Mouse (Mus musculus) kidney, postnatal 0 days (tissue): ENCODE data around the gene Cldn3. TPM values are rescaled to one million over a fixed set of nuclear protein-coding genes. Genes with fewer than 3 reads are reported as not detected.
"Not testable (repeated sequence)": the region's sequence is repeated elsewhere in the genome, so short reads cannot be mapped to it uniquely, and the experiment has no call there.

Source experiments
- ATAC-seq: fragments of 200-750 bp; cut with Nextera tagmentation; replicated peaks from 2 replicates; pipeline ENCODE4 v1.8.0; 2017; ENCODE audit warnings: low read depth, moderate number of reproducible peaks, moderate TSS enrichment, moderate library complexity; ENCODE audit not compliant: low FRiP score
- DNase-seq: peaks from one replicate; pipeline ENCODE4 v3.0.0-alpha.2; 2016; ENCODE audit warnings: low spot score
- H3K27ac ChIP-seq: fragments of 300-500 bp; sonication (generic); 2 replicates; pipeline ENCODE4 v1.5.1; 2014; ENCODE audit warnings: mild to moderate bottlenecking
- H3K27me3 ChIP-seq: fragments of 300-500 bp; sonication (generic); 2 replicates; pipeline ENCODE4 v1.6.1; 2014; ENCODE audit warnings: low read length, mixed read lengths; ENCODE audit not compliant: insufficient read depth
- H3K36me3 ChIP-seq: fragments of 300-500 bp; sonication (generic); 2 replicates; pipeline ENCODE4 v1.6.1; 2014; ENCODE audit warnings: low read length, mixed read lengths; ENCODE audit not compliant: insufficient read depth
- H3K4me1 ChIP-seq: fragments of 300-500 bp; sonication (generic); replicated peaks from 2 replicates; pipeline ENCODE4 v1.6.1; 2014; ENCODE audit warnings: antibody characterized with exemption, low read length, mixed read lengths; ENCODE audit not compliant: insufficient read depth
- H3K4me2 ChIP-seq: fragments of 300-500 bp; sonication (generic); 2 replicates; pipeline ENCODE4 v1.6.1; 2014; ENCODE audit warnings: mild to moderate bottlenecking, low read length, moderate library complexity, mixed read lengths
- H3K4me3 ChIP-seq: fragments of 300-500 bp; sonication (generic); replicated peaks from 2 replicates; pipeline ENCODE4 v1.5.1; 2014; ENCODE audit warnings: low read depth, low read length
- H3K9ac ChIP-seq: fragments of 300-500 bp; sonication (generic); 2 replicates; pipeline ENCODE4 v1.6.1; 2014; ENCODE audit warnings: low read depth, low read length
- H3K9me3 ChIP-seq: fragments of 300-500 bp; sonication (generic); replicated peaks from 2 replicates; pipeline ENCODE4 v1.6.1; 2016; ENCODE audit warnings: low read length, inconsistent platforms, mixed read lengths
- CTCF ChIP-seq: IDR thresholded peaks from 2 replicates; pipeline ENCODE4 v1.5.1; 2016; ENCODE audit warnings: antibody characterized with exemption, low read depth, mild to moderate bottlenecking, moderate library complexity
- WGBS: fragments of 180-500 bp; shearing (Covaris S2); extraction: QIAGEN DNeasy Blood & Tissue Kit; methylation state at CpG from one replicate; pipeline ENCODE4 v1.1.7; 2014; 5-methylcytosine and 5-hydroxymethylcytosine counted together
- polyA plus RNA-seq: library from polyadenylated mRNA; unstranded; fragments of >200 nt; fragmentation: Nextera tagmentation; extraction: Ambion mirVana; gene quantifications from 2 replicates; pipeline ENCODE4 v1.2.1, GENCODE M21; 2015

Gene Cldn3
- 72.4 and 72.9 TPM in 2 replicates for polyA plus RNA-seq

DNA sequence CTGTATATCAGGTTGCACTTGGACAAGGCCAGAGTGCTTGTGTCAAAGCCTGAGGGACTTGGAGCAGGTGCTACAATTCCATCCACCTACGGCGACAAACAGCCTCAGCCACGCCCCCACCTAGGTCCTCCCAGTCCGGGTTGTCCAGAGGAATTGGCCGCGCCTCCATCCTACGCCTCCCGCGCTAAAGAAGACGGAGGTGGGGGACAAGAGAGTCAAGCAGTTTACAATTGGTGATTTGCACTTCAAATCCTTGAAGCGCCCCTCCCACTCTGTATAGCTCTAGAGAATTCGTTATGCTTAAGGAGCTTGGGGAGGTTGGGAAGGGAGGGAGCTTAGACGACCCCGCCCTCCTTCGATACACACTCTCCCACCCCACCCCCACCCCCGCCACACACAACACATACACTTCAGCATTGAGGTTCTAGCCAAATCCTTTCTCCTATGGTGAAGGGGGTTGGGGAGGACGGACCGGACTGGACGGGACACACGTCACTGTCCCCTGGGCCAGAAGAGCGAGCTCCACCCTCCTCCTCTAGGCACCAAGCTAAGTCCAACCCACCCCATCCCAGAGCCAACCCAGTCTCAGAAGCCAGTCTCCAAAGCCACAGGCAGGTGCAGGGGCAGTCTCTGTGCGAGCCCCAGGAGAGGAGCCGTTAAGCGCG, at the start of gene Cldn3:
TSS of gene Cldn3 (plus strand) at position 582 of the 665 bp plus-strand sequence.
- peak within 1 kb of the TSS; percentile 57 for H3K4me2 ChIP-seq

GRCm38 (mm10) chr5:134936626-134937185, 49.3 kb upstream of the Cldn3 start:
- WGBS, result 86% methylated on average over 6 of the region's 6 CpGs
- peaks cover 8% of the 10 kb centered on the region; the same call in 1 of the 2 replicates for H3K36me3 ChIP-seq
- no peaks in the 10 kb centered on the region for H3K27me3 ChIP-seq
- no peak for DNase-seq
- no peak overlapping the region for H3K9ac ChIP-seq
- no peak overlapping the region for H3K4me3 ChIP-seq
- H3K27ac ChIP-seq, result no peak overlapping the region
- no peak for TF ChIP-seq CTCF
- no peak overlapping the region for H3K4me2 ChIP-seq
- H3K9me3 ChIP-seq, result no peaks in the 10 kb centered on the region
- H3K4me1 ChIP-seq, result no peaks in the 10 kb centered on the region
- no peak for ATAC-seq

More for the DNA sequence above, at the start of gene Cldn3:
- H3K4me3 ChIP-seq, result peak within 1 kb of the TSS; percentile 35
- H3K36me3 ChIP-seq, result no peaks in the 10 kb centered on the region
- under 1% methylated on average over 25 of the region's 25 CpGs for WGBS
- no peak for TF ChIP-seq CTCF
- peak; percentile 76 for DNase-seq
- H3K9me3 ChIP-seq, result no peaks in the 10 kb centered on the region
- H3K27me3 ChIP-seq, result peaks cover 29% of the 10 kb centered on the region
- peaks cover 12% of the 10 kb centered on the region; the same call in 1 of the 2 replicates for H3K4me1 ChIP-seq
- H3K9ac ChIP-seq, result peak within 1 kb of the TSS; percentile 63
- ATAC-seq, result peak; percentile 91
- peak within 1 kb of the TSS; percentile 89 for H3K27ac ChIP-seq

- no peak for TF ChIP-seq CTCF
- Histone ChIP-seq H3K27ac (no peak overlapping the region), H3K27me3 (no peaks in the 10 kb centered on the region), H3K9me3 (no peaks in the 10 kb centered on the region), H3K36me3 (peaks cover 6% of the 10 kb centered on the region; the same call in 1 of the 2 replicates), H3K4me1 (no peaks in the 10 kb centered on the region), H3K9ac (no peak overlapping the region), H3K4me3 (no peak overlapping the region), H3K4me2 (no peak overlapping the region)
- DNase-seq (no peak), ATAC-seq (no peak)
- 82% methylated on average over 3 of the region's 3 CpGs for WGBS
Measured at GRCm38 (mm10) chr5:134939069-134939468, 46.9 kb upstream of the Cldn3 start.

- not testable (repeated sequence) for ATAC-seq, H3K9ac ChIP-seq, H3K4me3 ChIP-seq, H3K27ac ChIP-seq, H3K9me3 ChIP-seq, H3K36me3 ChIP-seq, H3K4me2 ChIP-seq, H3K4me1 ChIP-seq, H3K27me3 ChIP-seq, DNase-seq
- WGBS, result 100% methylated on average over 2 of the region's 7 CpGs
Measured at GRCm38 (mm10) chr5:134939554-134939953, 46.5 kb upstream of the Cldn3 start.

DNA sequence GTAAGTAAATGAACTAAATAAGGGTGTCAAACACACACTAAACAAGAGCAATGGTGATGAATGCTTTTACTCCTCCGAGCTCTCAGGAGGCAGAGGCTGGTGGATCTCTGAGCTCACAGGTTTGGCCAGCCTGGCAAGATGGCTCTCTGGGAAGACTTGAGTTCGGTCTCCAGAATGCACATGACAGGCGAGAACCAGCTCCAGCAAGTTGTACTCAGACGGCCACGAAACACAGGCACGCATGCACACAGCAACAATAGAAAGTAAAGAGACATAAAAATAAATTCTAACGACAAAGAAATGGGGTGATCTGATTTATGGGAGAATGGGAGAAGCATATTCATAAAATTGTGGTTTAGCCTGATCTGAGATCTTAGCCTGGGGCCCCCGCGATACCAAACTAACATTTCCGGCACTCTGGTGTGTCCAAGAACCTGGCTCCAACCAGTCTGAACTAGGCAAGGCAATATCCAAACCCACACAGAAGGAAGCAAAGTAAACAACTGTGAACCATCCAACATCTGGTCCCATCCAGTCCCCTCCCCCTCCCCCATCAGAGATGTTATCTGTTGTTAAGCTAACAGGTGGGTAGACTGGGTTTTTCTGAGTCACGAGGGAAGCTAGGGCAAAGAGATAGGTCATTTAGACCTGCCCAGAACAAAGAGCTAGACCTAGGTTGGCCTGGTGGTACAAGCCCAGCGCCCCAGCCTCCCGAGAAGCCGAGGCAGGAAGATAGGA, 44.4 kb upstream of the Cldn3 start:
- Histone ChIP-seq H3K27me3 (no peaks in the 10 kb centered on the region), H3K27ac (peak overlapping the region; percentile 25; the same call in 1 of the 2 replicates), H3K36me3 (no peaks in the 10 kb centered on the region), H3K9me3 (no peaks in the 10 kb centered on the region), H3K4me3 (no peak overlapping the region), H3K4me2 (no peak overlapping the region), H3K9ac (no peak overlapping the region), H3K4me1 (no peaks in the 10 kb centered on the region)
- no peak for TF ChIP-seq CTCF
- 0 out of 2 replicates have a peak, but pooled peaks have one; percentile 14 for ATAC-seq
- 69% methylated on average over 14 of the region's 14 CpGs for WGBS
- DNase-seq, result no peak

GRCm38 (mm10) chr5:134942740-134943139, 43.3 kb upstream of the Cldn3 start:
- no peak for DNase-seq
- peak overlapping the region; percentile 25; the same call in 1 of the 2 replicates for H3K27ac ChIP-seq

More at GRCm38 (mm10) chr5:134942740-134943139, 43.3 kb upstream of the Cldn3 start:
- Histone ChIP-seq H3K4me2 (no peak overlapping the region), H3K4me3 (no peak overlapping the region), H3K4me1 (no peaks in the 10 kb centered on the region), H3K36me3 (no peaks in the 10 kb centered on the region), H3K9me3 (no peaks in the 10 kb centered on the region), H3K9ac (no peak overlapping the region), H3K27me3 (no peaks in the 10 kb centered on the region)
- no peak for TF ChIP-seq CTCF
- WGBS, result 50% methylated on average over 2 of the region's 2 CpGs
- no peak for ATAC-seq
